In the genomic region with DNA sequence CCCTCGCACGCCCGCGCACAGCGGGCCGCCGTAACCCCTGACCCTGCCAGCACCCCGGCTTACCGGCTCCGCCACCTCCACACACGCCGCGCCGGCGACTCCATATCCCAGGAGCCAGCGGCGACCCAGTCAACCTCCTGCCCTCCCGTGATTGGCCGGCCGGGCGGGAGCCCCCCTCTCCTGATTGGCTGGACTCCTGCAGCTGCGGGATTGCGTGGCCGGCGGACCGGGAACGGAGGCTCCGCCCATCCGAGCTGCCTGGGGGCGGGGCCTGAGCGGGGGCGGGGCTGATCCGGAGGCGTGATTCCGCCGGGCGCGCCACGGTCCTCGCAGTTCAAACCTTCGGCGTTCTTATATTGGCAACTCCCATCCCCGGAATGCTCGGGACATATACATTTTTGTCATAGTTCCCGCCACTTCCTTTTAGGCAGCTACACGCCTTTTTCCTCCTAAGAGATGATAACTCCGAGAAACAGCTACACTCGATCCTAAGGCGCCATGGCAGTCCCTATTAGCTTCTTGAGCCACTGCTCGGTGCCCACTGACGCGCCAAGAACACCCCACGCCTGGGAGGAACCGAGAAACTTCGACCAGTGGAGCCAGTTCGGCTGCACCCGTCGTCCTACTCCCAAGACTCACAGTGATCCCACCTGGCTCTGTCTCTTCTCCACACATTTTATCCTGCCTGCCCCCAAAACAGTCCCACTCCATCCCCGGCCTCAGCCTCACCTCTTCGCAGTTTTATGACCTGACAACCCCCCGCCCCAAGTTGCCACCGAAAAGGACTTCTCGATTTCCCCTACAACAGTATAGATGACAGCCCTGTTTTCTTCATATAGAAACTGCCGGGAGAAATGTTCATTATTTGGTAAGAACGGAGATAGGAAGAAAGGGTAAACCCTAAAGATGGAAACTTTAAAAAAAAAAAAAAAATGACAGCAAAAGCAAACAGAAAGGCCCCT, we compare ENCODE assay signal across 8 mouse cellular contexts. TPM values are rescaled to one million over a fixed set of nuclear protein-coding genes. Genes with fewer than 3 reads are reported as not detected.
A peak's percentile ranks its signal among the peaks of the same experiment; 100 is the strongest.
DNase-seq lines count a peak whose midpoint lies in the region; ATAC-seq lines count a peak whose summit lies in the region.

No protein-coding gene starts in this region.

- 1% methylated on average over 65 of the region's 65 CpGs for WGBS in forebrain, embryonic 10.5 days
- under 1% methylated on average over 64 of the region's 65 CpGs for WGBS in heart, embryonic 16.5 days
- WGBS in liver, embryonic 15.5 days (ENCODE audit: insufficient replicate concordance), result under 1% methylated on average over 65 of the region's 65 CpGs
- under 1% methylated on average over 65 of the region's 65 CpGs for WGBS in neural tube, embryonic 12.5 days

- H3K4me1 ChIP-seq in forebrain, embryonic 10.5 days, result peaks cover 53% of the 10 kb centered on the region
- H3K4me1 ChIP-seq in heart, embryonic 16.5 days (ENCODE audit: control insufficient read depth, insufficient read depth, low read length), result peaks cover 39% of the 10 kb centered on the region
- peaks cover 55% of the 10 kb centered on the region for H3K4me1 ChIP-seq in liver, embryonic 15.5 days (replicated peaks)
- H3K4me1 ChIP-seq in neural tube, embryonic 12.5 days, result peaks cover 23% of the 10 kb centered on the region

- DNase-seq in c-Kit-negative CD71-positive TER-119-positive erythroid progenitor cells, embryonic 14.5 days (ENCODE audit: low read depth, low spot score), result peak; percentile 92
- peak; percentile 97 for DNase-seq in forebrain, embryonic 10.5 days (ENCODE audit: extremely low spot score, low spot score)
- peak; percentile 98 for DNase-seq in kidney, postnatal 36 days
- peak; percentile 89 for DNase-seq in telencephalon, adult 2 months (ENCODE audit: low read depth, low spot score)

- H3K27me3 ChIP-seq in forebrain, embryonic 10.5 days (ENCODE audit: poor library complexity, severe bottlenecking), result peaks cover 35% of the 10 kb centered on the region
- peaks cover 8% of the 10 kb centered on the region for H3K27me3 ChIP-seq in heart, embryonic 16.5 days (ENCODE audit: control insufficient read depth, insufficient read depth, low read length)
- peaks cover 43% of the 10 kb centered on the region for H3K27me3 ChIP-seq in liver, embryonic 15.5 days
- H3K27me3 ChIP-seq in neural tube, embryonic 12.5 days (replicated peaks), result peaks cover 19% of the 10 kb centered on the region

- peak overlapping the region; percentile 92 for H3K27ac ChIP-seq in forebrain, embryonic 10.5 days
- H3K27ac ChIP-seq in heart, embryonic 16.5 days (ENCODE audit: low read length), result 0 out of 2 replicates have a peak overlapping the region, but pooled peaks have one; percentile 20
- H3K27ac ChIP-seq in liver, embryonic 15.5 days (replicated peaks), result peak overlapping the region; percentile 99
- H3K27ac ChIP-seq in neural tube, embryonic 12.5 days, result no peak overlapping the region

- H3K36me3 ChIP-seq in forebrain, embryonic 10.5 days (replicated peaks), result no peaks in the 10 kb centered on the region
- H3K36me3 ChIP-seq in heart, embryonic 16.5 days (ENCODE audit: control insufficient read depth, insufficient read depth), result no peaks in the 10 kb centered on the region
- 0 out of 2 replicates have a peak, but pooled peaks cover under 1% of the 10 kb centered on the region for H3K36me3 ChIP-seq in liver, embryonic 15.5 days (replicated peaks)
- no peaks in the 10 kb centered on the region for H3K36me3 ChIP-seq in neural tube, embryonic 12.5 days

- peak; percentile 83 for ATAC-seq in CD4-positive, CD25-positive, alpha-beta regulatory T cell, adult 4 months
- peak; percentile 98 for ATAC-seq in heart, embryonic 16.5 days (replicated peaks; ENCODE audit: extremely low read depth, insufficient read depth, low FRiP score)
- peak; percentile 89 for ATAC-seq in liver, embryonic 15.5 days (ENCODE audit: insufficient read depth)
- ATAC-seq in neural tube, embryonic 12.5 days (ENCODE audit: low FRiP score, low read depth), result peak; percentile 99

- H3K4me2 ChIP-seq in heart, embryonic 16.5 days (ENCODE audit: low read depth, low read length), result peak overlapping the region; percentile 100
- H3K4me2 ChIP-seq in liver, embryonic 15.5 days, result peak overlapping the region; percentile 99
- peak overlapping the region; percentile 77 for H3K4me2 ChIP-seq in neural tube, embryonic 12.5 days (replicated peaks)

- H3K4me3 ChIP-seq in forebrain, embryonic 10.5 days, result peak overlapping the region; percentile 99
- H3K4me3 ChIP-seq in heart, embryonic 16.5 days (ENCODE audit: low read length), result peak overlapping the region; percentile 89
- peak overlapping the region; percentile 99 for H3K4me3 ChIP-seq in liver, embryonic 15.5 days (replicated peaks)
- peak overlapping the region; percentile 83 for H3K4me3 ChIP-seq in neural tube, embryonic 12.5 days

- H3K9ac ChIP-seq in heart, embryonic 16.5 days (ENCODE audit: low read length), result peak overlapping the region; percentile 95
- H3K9ac ChIP-seq in liver, embryonic 15.5 days, result peak overlapping the region; percentile 98
- peak overlapping the region; percentile 89 for H3K9ac ChIP-seq in neural tube, embryonic 12.5 days

- H3K9me3 ChIP-seq in forebrain, embryonic 10.5 days, result no peaks in the 10 kb centered on the region
- H3K9me3 ChIP-seq in heart, embryonic 16.5 days (replicated peaks; ENCODE audit: control insufficient read depth, low read length), result no peaks in the 10 kb centered on the region
- H3K9me3 ChIP-seq in liver, embryonic 15.5 days (replicated peaks), result no peaks in the 10 kb centered on the region
- no peaks in the 10 kb centered on the region for H3K9me3 ChIP-seq in neural tube, embryonic 12.5 days

RNA-seq across cellular contexts. Expression of a gene that starts 1.2 kb away (rescaled TPM):
- not detected for polyA plus RNA-seq in CD4-positive, CD25-positive, alpha-beta regulatory T cell, adult 4 months (2017; shearing (Covaris generic))
- polyA plus RNA-seq in forebrain, embryonic 10.5 days (2016; fragmentation: Nextera tagmentation; extraction: Ambion mirVana), result 0.05 TPM in 1 of 2 replicates, not detected in the other
- polyA plus RNA-seq in heart, embryonic 16.5 days (2015; fragmentation: Nextera tagmentation; extraction: Ambion mirVana), result not detected in 2 replicates
- 0.05 TPM in 2 replicates for polyA plus RNA-seq in liver, embryonic 15.5 days (2015; fragmentation: Nextera tagmentation; extraction: Ambion mirVana)
- 0.13 and 0.18 TPM in 2 replicates for polyA plus RNA-seq in neural tube, embryonic 12.5 days (2016; fragmentation: Nextera tagmentation; extraction: Ambion mirVana)

RNA-seq across cellular contexts. Expression of a gene that starts 1.7 kb away (rescaled TPM):
- 10 to 100 TPM; 31.4 to 39.1 TPM for polyA plus RNA-seq in CD4-positive, CD25-positive, alpha-beta regulatory T cell, adult 4 months (2017; shearing (Covaris generic))
- polyA plus RNA-seq in forebrain, embryonic 10.5 days (2016; fragmentation: Nextera tagmentation; extraction: Ambion mirVana), result 29.2 and 29.4 TPM in 2 replicates
- polyA plus RNA-seq in heart, embryonic 16.5 days (2015; fragmentation: Nextera tagmentation; extraction: Ambion mirVana), result 15.3 and 18.6 TPM in 2 replicates
- polyA plus RNA-seq in liver, embryonic 15.5 days (2015; fragmentation: Nextera tagmentation; extraction: Ambion mirVana), result 39.7 and 43.9 TPM in 2 replicates
- 23.9 and 27.1 TPM in 2 replicates for polyA plus RNA-seq in neural tube, embryonic 12.5 days (2016; fragmentation: Nextera tagmentation; extraction: Ambion mirVana)

RNA-seq across cellular contexts. Expression of a gene that starts 45.6 kb away (rescaled TPM):
- polyA plus RNA-seq in CD4-positive, CD25-positive, alpha-beta regulatory T cell, adult 4 months (2017; shearing (Covaris generic)), result 10 to 100 TPM; 52.3 to 82.7 TPM
- polyA plus RNA-seq in forebrain, embryonic 10.5 days (2016; fragmentation: Nextera tagmentation; extraction: Ambion mirVana), result 39.5 and 41.3 TPM in 2 replicates
- polyA plus RNA-seq in heart, embryonic 16.5 days (2015; fragmentation: Nextera tagmentation; extraction: Ambion mirVana), result 15.3 and 15.5 TPM in 2 replicates
- 11.9 and 14.3 TPM in 2 replicates for polyA plus RNA-seq in liver, embryonic 15.5 days (2015; fragmentation: Nextera tagmentation; extraction: Ambion mirVana)
- 48.5 and 50.6 TPM in 2 replicates for polyA plus RNA-seq in neural tube, embryonic 12.5 days (2016; fragmentation: Nextera tagmentation; extraction: Ambion mirVana)

RNA-seq across cellular contexts. Expression of a gene that starts 58.8 kb away (rescaled TPM):
- not detected for polyA plus RNA-seq in CD4-positive, CD25-positive, alpha-beta regulatory T cell, adult 4 months (2017; shearing (Covaris generic))
- polyA plus RNA-seq in forebrain, embryonic 10.5 days (2016; fragmentation: Nextera tagmentation; extraction: Ambion mirVana), result not detected in 2 replicates
- not detected in 2 replicates for polyA plus RNA-seq in heart, embryonic 16.5 days (2015; fragmentation: Nextera tagmentation; extraction: Ambion mirVana)
- not detected in 2 replicates for polyA plus RNA-seq in liver, embryonic 15.5 days (2015; fragmentation: Nextera tagmentation; extraction: Ambion mirVana)
- 0.66 and 0.75 TPM in 2 replicates for polyA plus RNA-seq in neural tube, embryonic 12.5 days (2016; fragmentation: Nextera tagmentation; extraction: Ambion mirVana)
